Mouse (Mus musculus) liver, embryonic 14.5 days (tissue): ENCODE data around the gene Ddhd1. TPM values are rescaled to one million over a fixed set of nuclear protein-coding genes. Genes with fewer than 3 reads are reported as not detected.

Experiments used
- ATAC-seq: fragments of 200-750 bp; cut with Nextera tagmentation; 2 replicates; pipeline ENCODE4 v1.8.0; 2017; ENCODE audit warnings: moderate number of reproducible peaks, mild to moderate bottlenecking, moderate library complexity; ENCODE audit not compliant: insufficient read depth
- DNase-seq, 3 experiments: peaks; one replicate each; pipeline ENCODE4 v3.0.0-alpha.2; 2012 to 2013; ENCODE audit warnings: low read depth in 3 of 3, low spot score in 3 of 3
- H3K27ac ChIP-seq: fragments of 300-500 bp; sonication (generic); 2 replicates; pipeline ENCODE4 v1.5.1; 2014; ENCODE audit warnings: moderate library complexity, mild to moderate bottlenecking, control low read depth, inconsistent platforms
- H3K27me3 ChIP-seq: fragments of 300-500 bp; sonication (generic); 2 replicates; pipeline ENCODE4 v1.6.1; 2014; ENCODE audit warnings: mild to moderate bottlenecking, low read length, moderate library complexity; ENCODE audit not compliant: control insufficient read depth, insufficient read depth
- H3K36me3 ChIP-seq: fragments of 300-500 bp; sonication (generic); replicated peaks from 2 replicates; pipeline ENCODE4 v1.6.1; 2014; ENCODE audit warnings: low read depth; ENCODE audit not compliant: control insufficient read depth, insufficient read depth
- H3K4me1 ChIP-seq, 2 experiments: fragments of 200-500 bp in 1 of 2; fragments of 300-500 bp in 1 of 2; sonication (generic) in 1 of 2; replicated peaks; 2 replicates each; pipeline ENCODE4 v1.6.1; 2012 to 2014; ENCODE audit warnings: antibody characterized with exemption in 1 of 2, inconsistent platforms in 1 of 2, low read length in 1 of 2; ENCODE audit not compliant: control insufficient read depth in 2 of 2, insufficient read depth in 2 of 2
- H3K4me2 ChIP-seq: fragments of 300-500 bp; sonication (generic); 2 replicates; pipeline ENCODE4 v1.6.1; 2014; ENCODE audit warnings: low read depth, mild to moderate bottlenecking, control low read depth, moderate library complexity
- H3K4me3 ChIP-seq, 2 experiments: fragments of 200-500 bp in 1 of 2; fragments of 300-500 bp in 1 of 2; sonication (generic) in 1 of 2; 2 replicates each; pipeline ENCODE4 v1.5.1; 2012 to 2014; ENCODE audit warnings: low read depth in 2 of 2, low read length in 2 of 2, mild to moderate bottlenecking in 2 of 2, control low read depth in 1 of 2, inconsistent platforms in 1 of 2, moderate library complexity in 1 of 2; ENCODE audit not compliant: insufficient read depth in 1 of 2
- H3K9ac ChIP-seq: fragments of 300-500 bp; sonication (generic); replicated peaks from 2 replicates; pipeline ENCODE4 v1.6.1; 2014; ENCODE audit warnings: mild to moderate bottlenecking, control low read depth, moderate library complexity
- H3K9me3 ChIP-seq: fragments of 300-500 bp; sonication (generic); 2 replicates; pipeline ENCODE4 v1.6.1; 2016; ENCODE audit warnings: low read length, mixed read lengths; ENCODE audit not compliant: control insufficient read depth
- CTCF ChIP-seq: IDR thresholded peaks from 2 replicates; pipeline ENCODE4 v1.5.1; 2016; ENCODE audit warnings: antibody characterized with exemption, low read depth, control low read depth
- EP300 ChIP-seq: IDR thresholded peaks from 2 replicates; pipeline ENCODE4 v1.6.1; 2016; ENCODE audit warnings: antibody characterized with exemption, low read depth
- WGBS: fragments of 180-500 bp; shearing (Covaris S2); extraction: QIAGEN DNeasy Blood & Tissue Kit; methylation state at CpG from one replicate; pipeline ENCODE4 v1.1.7; 2014; ENCODE audit not compliant: insufficient replicate concordance; 5-methylcytosine and 5-hydroxymethylcytosine counted together
- polyA plus RNA-seq, 2 experiments: library from polyadenylated mRNA; depleted of rRNA in 1 of 2; stranded (reverse) in 1 of 2; unstranded in 1 of 2; fragments of >200 nt; fragmentation: Nextera tagmentation in 1 of 2; extraction: Ambion mirVana in 1 of 2; gene quantifications; 2 replicates each; pipeline versions ENCODE4 v1.2.1 to v1.2.3; 2012 to 2014

Ddhd1 gene
- polyA plus RNA-seq, 2 experiments = 8.9 to 15.4 TPM

GRCm38 (mm10) chr14:45614406-45614805 is 43.5 kb downstream of the Ddhd1 start:
- TF ChIP-seq CTCF = no peak
- no peak for TF ChIP-seq EP300
- no peak for DNase-seq
- peaks cover 58% of the 10 kb centered on the region for H3K36me3 ChIP-seq
- no peak overlapping the region for H3K27ac ChIP-seq
- no peak overlapping the region for H3K9ac ChIP-seq
- H3K4me1 ChIP-seq = no peaks in the 10 kb centered on the region; a peak in 1 of 4 replicates
- 86% methylated on average over 6 of the region's 6 CpGs for WGBS
- no peak overlapping the region for H3K4me3 ChIP-seq
- no peak for ATAC-seq
- no peak overlapping the region for H3K4me2 ChIP-seq
- no peaks in the 10 kb centered on the region for H3K27me3 ChIP-seq
- no peaks in the 10 kb centered on the region for H3K9me3 ChIP-seq

DNA sequence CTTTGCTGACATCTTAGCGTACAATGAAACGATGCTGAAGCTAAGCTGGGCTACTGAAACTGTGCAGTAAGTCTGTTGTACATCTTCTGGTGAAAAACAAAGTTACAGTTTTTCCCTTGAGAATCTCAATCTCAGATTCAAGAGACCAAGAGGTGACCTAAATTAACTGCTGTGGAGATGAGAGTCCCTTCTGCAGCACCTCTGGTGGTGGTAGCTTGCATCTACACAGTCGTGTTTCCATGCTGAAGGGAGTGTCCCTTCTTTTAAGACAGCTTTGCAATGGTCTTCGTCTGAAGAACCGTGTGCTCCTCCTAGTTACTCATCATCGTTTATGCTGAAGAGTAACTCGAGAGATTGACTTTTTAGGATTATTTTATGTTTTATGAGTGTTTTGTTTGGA is 46.3 kb downstream of the Ddhd1 start:
- Histone ChIP-seq H3K27ac (no peak overlapping the region), H3K4me3 (no peak overlapping the region), H3K36me3 (peaks cover 43% of the 10 kb centered on the region), H3K4me1 (no peaks in the 10 kb centered on the region), H3K4me2 (no peak overlapping the region), H3K27me3 (no peaks in the 10 kb centered on the region), H3K9ac (no peak overlapping the region), H3K9me3 (no peaks in the 10 kb centered on the region)
- 78% methylated on average over 7 of the region's 7 CpGs for WGBS
- no peak for TF ChIP-seq EP300
- peak; percentile 35 for TF ChIP-seq CTCF
- ATAC-seq (no peak), DNase-seq (no peak)

GRCm38 (mm10) chr14:45602002-45602401 is 55.9 kb downstream of the Ddhd1 start:
- Histone ChIP-seq H3K4me1 (no peaks in the 10 kb centered on the region), H3K27ac (no peak overlapping the region), H3K4me3 (no peak overlapping the region), H3K36me3 (peaks cover 37% of the 10 kb centered on the region), H3K9me3 (no peaks in the 10 kb centered on the region), H3K9ac (no peak overlapping the region), H3K27me3 (no peaks in the 10 kb centered on the region), H3K4me2 (no peak overlapping the region)
- WGBS = 73% methylated on average over 3 of the region's 3 CpGs
- no peak for ATAC-seq
- TF ChIP-seq EP300 (no peak), CTCF (peak; percentile 45; the same call in 1 of the 2 replicates)
- no peak for DNase-seq

DNA sequence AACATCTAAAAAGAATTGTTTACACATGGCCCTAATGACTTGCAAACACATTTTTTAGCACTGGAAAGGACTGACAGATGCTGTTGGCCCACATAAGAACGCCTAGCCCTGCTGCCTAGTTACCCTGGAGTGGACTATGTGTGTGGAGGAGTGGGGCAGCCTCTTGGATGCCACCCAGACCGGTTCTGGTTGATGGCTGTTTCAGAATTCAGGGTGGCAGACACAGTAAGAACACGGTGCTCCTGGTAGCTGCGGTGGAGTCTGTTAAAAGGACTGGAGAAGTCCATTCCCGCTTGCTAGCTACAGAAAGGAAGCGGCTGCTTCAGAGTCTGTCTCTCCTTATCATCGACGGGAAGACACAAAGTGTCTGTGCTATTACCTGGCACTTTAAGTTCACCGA is 57.4 kb downstream of the Ddhd1 start:
- H3K4me1 ChIP-seq = no peaks in the 10 kb centered on the region
- H3K4me3 ChIP-seq = no peak overlapping the region
- no peak for TF ChIP-seq CTCF
- TF ChIP-seq EP300 = no peak
- H3K9me3 ChIP-seq = no peaks in the 10 kb centered on the region
- no peak overlapping the region for H3K4me2 ChIP-seq
- peaks cover 38% of the 10 kb centered on the region for H3K36me3 ChIP-seq
- DNase-seq (no peak), ATAC-seq (no peak)
- H3K9ac ChIP-seq = no peak overlapping the region
- H3K27me3 ChIP-seq = no peaks in the 10 kb centered on the region
- no peak overlapping the region for H3K27ac ChIP-seq
- 84% methylated on average over 9 of the region's 9 CpGs for WGBS

DNA sequence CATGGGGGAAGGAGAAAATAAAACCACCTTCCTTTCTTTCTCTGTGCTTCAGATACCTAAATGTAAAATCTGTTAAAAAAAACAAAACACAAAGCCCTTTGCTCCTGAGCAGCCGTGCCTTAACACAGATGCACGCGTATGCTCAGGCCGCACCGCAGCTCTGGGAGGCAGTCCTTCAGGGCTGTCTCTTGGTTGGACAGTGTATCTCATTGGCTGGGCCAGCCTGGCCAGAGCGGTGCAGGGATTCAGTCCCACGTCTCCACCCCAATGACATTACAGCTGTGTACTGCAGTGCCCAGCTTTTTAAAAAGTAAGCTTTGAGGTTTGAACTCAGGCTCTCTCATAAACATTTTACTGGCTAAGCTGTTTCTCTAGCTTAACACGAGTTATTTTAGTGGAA is 60.1 kb downstream of the Ddhd1 start:
- DNase-seq = no peak
- TF ChIP-seq CTCF = no peak
- TF ChIP-seq EP300 = no peak
- Histone ChIP-seq H3K9me3 (no peaks in the 10 kb centered on the region), H3K4me2 (no peak overlapping the region), H3K27me3 (no peaks in the 10 kb centered on the region), H3K36me3 (peaks cover 41% of the 10 kb centered on the region), H3K27ac (no peak overlapping the region), H3K4me3 (no peak overlapping the region), H3K4me1 (no peaks in the 10 kb centered on the region), H3K9ac (no peak overlapping the region)
- ATAC-seq = no peak
- WGBS = 79% methylated on average over 8 of the region's 8 CpGs
